Mouse (Mus musculus): ENCODE data around the gene Cyp4f14. TPM values are rescaled to one million over a fixed set of nuclear protein-coding genes. Genes with fewer than 3 reads are reported as not detected.

The Cyp4f14 gene
- polyA plus RNA-seq, 1 experiment from 2014 or later = not detected

DNA sequence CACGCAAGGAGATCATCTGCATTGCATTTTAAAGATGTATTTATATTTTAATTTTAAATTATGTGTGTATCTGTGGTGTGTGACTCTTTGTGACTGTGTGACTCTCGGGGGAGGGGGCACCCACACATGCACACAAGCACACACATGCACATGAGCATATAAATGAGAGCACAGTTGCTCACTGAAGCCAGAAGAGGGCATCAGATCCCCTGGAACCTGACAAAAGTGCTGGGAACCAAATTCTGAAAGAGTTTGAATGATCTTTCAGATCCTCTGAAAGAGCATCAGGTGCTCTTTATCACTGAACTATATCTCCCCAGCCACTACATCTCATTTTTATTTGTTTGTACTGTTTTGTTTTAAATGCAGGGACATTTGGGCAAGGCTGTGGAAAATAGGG is 12.7 kb downstream of the Cyp4f14 start:
- Histone ChIP-seq H3K27ac (ENCODE audit: low read length) (no peak overlapping the region), H3K27me3 (replicated peaks; ENCODE audit: insufficient read depth, low read length) (no peaks in the 10 kb centered on the region), H3K4me3 (ENCODE audit: low read depth, low read length) (no peak overlapping the region), H3K9ac (replicated peaks; ENCODE audit: low read depth) (no peak overlapping the region), H3K4me2 (replicated peaks; ENCODE audit: low read depth, low read length) (no peak overlapping the region), H3K36me3 (ENCODE audit: insufficient read depth, low read length) (no peaks in the 10 kb centered on the region), H3K4me1 (ENCODE audit: insufficient read depth, low read depth, low read length) (no peaks in the 10 kb centered on the region), H3K9me3 (ENCODE audit: low read length) (no peaks in the 10 kb centered on the region)
- ATAC-seq = no peak
- peak; percentile 59 for TF ChIP-seq CTCF (IDR thresholded peaks at IDR 0.05)
- TF ChIP-seq EP300 (IDR thresholded peaks at IDR 0.05) = no peak
- no peak for DNase-seq (ENCODE audit: low spot score)
- WGBS = 47% methylated on average over 2 of the region's 2 CpGs

- DNase-seq (ENCODE audit: low spot score) = no peak
- Histone ChIP-seq H3K27ac (ENCODE audit: low read length) (no peak overlapping the region), H3K9ac (replicated peaks; ENCODE audit: low read depth) (no peak overlapping the region), H3K4me2 (replicated peaks; ENCODE audit: low read depth, low read length) (no peak overlapping the region), H3K27me3 (replicated peaks; ENCODE audit: insufficient read depth, low read length) (no peaks in the 10 kb centered on the region), H3K4me3 (ENCODE audit: low read depth, low read length) (no peak overlapping the region), H3K4me1 (ENCODE audit: insufficient read depth, low read depth, low read length) (no peaks in the 10 kb centered on the region), H3K9me3 (ENCODE audit: low read length) (no peaks in the 10 kb centered on the region), H3K36me3 (ENCODE audit: insufficient read depth, low read length) (no peaks in the 10 kb centered on the region)
- ATAC-seq = no peak
- 50% methylated on average over 1 of the region's 1 CpGs for WGBS
- TF ChIP-seq EP300 (IDR thresholded peaks at IDR 0.05) = no peak
- TF ChIP-seq CTCF (IDR thresholded peaks at IDR 0.05) = no peak
Measured at GRCm38 (mm10) chr17:32901751-32902525, 15.2 kb downstream of the Cyp4f14 start.

- peaks cover 4% of the 10 kb centered on the region; the same call in 1 of the 2 replicates for H3K4me1 ChIP-seq (ENCODE audit: insufficient read depth, low read depth, low read length)
- H3K27me3 ChIP-seq (replicated peaks; ENCODE audit: insufficient read depth, low read length) = no peaks in the 10 kb centered on the region
- H3K27ac ChIP-seq (ENCODE audit: low read length) = no peak overlapping the region
- ATAC-seq = no peak
- DNase-seq (ENCODE audit: low spot score) = no peak
- H3K9me3 ChIP-seq (ENCODE audit: low read length) = no peaks in the 10 kb centered on the region
- 84% methylated on average over 4 of the region's 4 CpGs for WGBS
- H3K9ac ChIP-seq (replicated peaks; ENCODE audit: low read depth) = no peak overlapping the region
- H3K4me3 ChIP-seq (ENCODE audit: low read depth, low read length) = no peak overlapping the region
- no peak overlapping the region for H3K4me2 ChIP-seq (replicated peaks; ENCODE audit: low read depth, low read length)
- TF ChIP-seq CTCF (IDR thresholded peaks at IDR 0.05) (no peak), EP300 (IDR thresholded peaks at IDR 0.05) (no peak)
- H3K36me3 ChIP-seq (ENCODE audit: insufficient read depth, low read length) = no peaks in the 10 kb centered on the region
Measured at GRCm38 (mm10) chr17:32895421-32895820, 21.7 kb downstream of the Cyp4f14 start.

DNA sequence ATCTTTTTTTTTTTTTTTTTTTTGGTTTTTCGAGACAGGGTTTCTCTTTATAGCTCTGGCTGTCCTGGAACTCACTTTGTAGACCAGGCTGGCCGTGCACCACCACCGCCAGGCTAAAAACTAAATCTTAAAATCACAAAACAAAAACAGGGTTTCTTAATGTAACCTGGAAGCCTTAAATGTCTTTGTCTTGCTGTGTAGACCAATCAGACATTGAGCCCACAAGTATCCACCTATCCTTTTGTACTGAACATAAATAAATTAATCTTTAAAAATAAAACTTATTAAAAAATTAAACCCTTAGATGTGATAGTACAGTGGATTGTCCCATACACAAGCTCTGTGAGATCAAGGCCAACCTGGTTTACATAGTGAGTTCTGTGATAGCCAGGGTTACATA is 23.2 kb downstream of the Cyp4f14 start:
- no peak overlapping the region for H3K27ac ChIP-seq (ENCODE audit: low read length)
- H3K36me3 ChIP-seq (ENCODE audit: insufficient read depth, low read length) = no peaks in the 10 kb centered on the region
- no peaks in the 10 kb centered on the region for H3K9me3 ChIP-seq (ENCODE audit: low read length)
- DNase-seq (ENCODE audit: low spot score) (no peak), ATAC-seq (no peak)
- 77% methylated on average over 3 of the region's 3 CpGs for WGBS
- no peak overlapping the region for H3K4me3 ChIP-seq (ENCODE audit: low read depth, low read length)
- TF ChIP-seq EP300 (IDR thresholded peaks at IDR 0.05) (no peak), CTCF (IDR thresholded peaks at IDR 0.05) (no peak)
- H3K9ac ChIP-seq (replicated peaks; ENCODE audit: low read depth) = no peak overlapping the region
- peaks cover 7% of the 10 kb centered on the region; the same call in 1 of the 2 replicates for H3K4me1 ChIP-seq (ENCODE audit: insufficient read depth, low read depth, low read length)
- H3K4me2 ChIP-seq (replicated peaks; ENCODE audit: low read depth, low read length) = no peak overlapping the region
- H3K27me3 ChIP-seq (replicated peaks; ENCODE audit: insufficient read depth, low read length) = no peaks in the 10 kb centered on the region

DNA sequence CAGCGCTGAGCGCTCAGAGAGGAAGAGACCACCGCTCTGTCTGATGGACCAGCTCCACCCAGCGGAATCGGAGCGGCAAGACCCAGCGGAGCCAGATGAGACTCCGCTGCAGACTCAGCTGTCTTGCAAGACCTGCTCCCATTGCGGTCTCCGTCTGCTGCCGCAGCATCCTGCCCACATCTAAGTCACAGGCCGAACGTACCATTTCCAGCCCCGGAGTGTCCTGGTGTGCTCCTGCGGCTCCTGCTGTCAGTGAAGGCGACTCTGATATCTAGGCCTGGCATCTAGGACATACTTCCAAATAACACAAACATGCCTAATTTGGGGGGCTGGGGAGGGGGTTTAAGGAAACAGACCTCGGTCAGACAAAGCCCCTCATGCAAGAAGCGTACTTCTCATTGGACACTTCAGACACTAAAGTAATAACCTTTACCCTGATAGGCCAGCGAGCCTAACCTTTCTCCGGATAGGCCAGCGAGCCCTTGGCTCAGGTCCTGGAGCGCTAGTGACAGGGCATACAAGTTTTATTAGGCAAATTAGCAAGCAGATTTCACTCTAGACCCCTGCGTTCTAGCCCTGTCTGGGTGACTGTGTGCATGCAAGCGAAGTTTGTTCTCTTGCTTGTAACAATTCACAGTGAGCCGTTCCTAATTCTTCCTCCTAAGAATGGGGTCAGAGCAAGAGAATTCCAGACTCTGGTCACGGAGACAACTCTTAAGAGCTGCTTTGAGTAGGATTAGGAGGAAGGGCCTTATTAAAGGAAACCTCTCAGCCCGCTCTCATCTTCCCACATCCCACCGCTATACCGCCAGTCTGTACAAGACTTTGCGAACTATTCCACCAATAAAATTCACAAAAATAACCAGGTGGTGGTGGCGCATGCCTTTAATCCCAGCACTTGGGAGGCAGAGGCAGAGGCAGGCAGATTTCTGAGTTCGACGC is 25.6 kb downstream of the Cyp4f14 start, which contains the start of gene Zfp870:
TSS of gene Zfp870 (minus strand) at position 404 of the 942 bp plus-strand sequence.
- Histone ChIP-seq H3K36me3 (ENCODE audit: insufficient read depth, low read length) (no peaks in the 10 kb centered on the region), H3K9ac (replicated peaks; ENCODE audit: low read depth) (peak within 1 kb of the TSS; percentile 63), H3K27me3 (replicated peaks; ENCODE audit: insufficient read depth, low read length) (no peaks in the 10 kb centered on the region), H3K4me2 (replicated peaks; ENCODE audit: low read depth, low read length) (peak within 1 kb of the TSS; percentile 70), H3K4me1 (ENCODE audit: insufficient read depth, low read depth, low read length) (peaks cover 7% of the 10 kb centered on the region; the same call in 1 of the 2 replicates), H3K4me3 (ENCODE audit: low read depth, low read length) (peak within 1 kb of the TSS; percentile 63), H3K9me3 (ENCODE audit: low read length) (no peaks in the 10 kb centered on the region), H3K27ac (ENCODE audit: low read length) (peak within 1 kb of the TSS; percentile 74)
- TF ChIP-seq CTCF (IDR thresholded peaks at IDR 0.05) (peak; percentile 53), EP300 (IDR thresholded peaks at IDR 0.05) (no peak)
- DNase-seq (ENCODE audit: low spot score) (peak; percentile 96), ATAC-seq (peak; percentile 99)
- 13% methylated on average over 33 of the region's 33 CpGs for WGBS

DNA sequence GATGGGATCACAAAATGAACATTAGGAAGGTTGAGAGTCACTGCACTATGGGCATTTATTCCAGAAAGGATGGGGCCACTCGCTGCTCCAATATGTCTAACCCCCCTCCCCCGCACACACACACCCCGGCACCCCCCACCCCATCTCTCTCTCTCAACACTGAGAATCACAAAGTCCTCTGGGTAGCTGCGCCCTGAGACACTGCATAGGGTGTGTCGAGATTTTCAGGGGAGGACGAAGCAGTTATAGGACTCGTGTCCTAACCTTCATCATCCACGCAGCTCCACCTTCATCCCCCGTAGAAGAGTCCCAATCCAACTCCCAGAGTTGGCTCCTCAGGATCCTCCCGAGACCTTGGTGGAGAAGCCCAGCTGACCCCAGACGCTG is 26.3 kb downstream of the Cyp4f14 start:
- H3K27ac ChIP-seq (ENCODE audit: low read length) = peak overlapping the region; percentile 47
- WGBS = 5% methylated on average over 11 of the region's 11 CpGs
- H3K36me3 ChIP-seq (ENCODE audit: insufficient read depth, low read length) = no peaks in the 10 kb centered on the region
- H3K9ac ChIP-seq (replicated peaks; ENCODE audit: low read depth) = peak overlapping the region; percentile 63
- no peak for DNase-seq (ENCODE audit: low spot score)
- peak overlapping the region; percentile 63 for H3K4me3 ChIP-seq (ENCODE audit: low read depth, low read length)
- ATAC-seq = 0 out of 2 replicates have a peak, but pooled peaks have one; percentile 4
- peak overlapping the region; percentile 70 for H3K4me2 ChIP-seq (replicated peaks; ENCODE audit: low read depth, low read length)
- H3K4me1 ChIP-seq (ENCODE audit: insufficient read depth, low read depth, low read length) = peaks cover 7% of the 10 kb centered on the region; the same call in 1 of the 2 replicates
- H3K27me3 ChIP-seq (replicated peaks; ENCODE audit: insufficient read depth, low read length) = no peaks in the 10 kb centered on the region
- no peak for TF ChIP-seq EP300 (IDR thresholded peaks at IDR 0.05)
- TF ChIP-seq CTCF (IDR thresholded peaks at IDR 0.05) = no peak
- no peaks in the 10 kb centered on the region for H3K9me3 ChIP-seq (ENCODE audit: low read length)
